Mouse (Mus musculus) gastrocnemius, postnatal 10 days (tissue): Measurements from ENCODE around the gene Mroh2a. TPM values are rescaled to one million over a fixed set of nuclear protein-coding genes. Genes with fewer than 3 reads are reported as not detected.

Experiments
- DNase-seq: peaks from one replicate; pipeline ENCODE4 v3.0.0; 2021; ENCODE audit warnings: mixed read lengths
- total RNA-seq, 2 experiments: library from RNA; stranded (reverse); gene quantifications; 2 replicates each; pipeline ENCODE4 v1.2.3; 2021

Gene Mroh2a
- total RNA-seq, 2 experiments from 2014 or later, result 0.34 TPM; not detected in 1

DNA sequence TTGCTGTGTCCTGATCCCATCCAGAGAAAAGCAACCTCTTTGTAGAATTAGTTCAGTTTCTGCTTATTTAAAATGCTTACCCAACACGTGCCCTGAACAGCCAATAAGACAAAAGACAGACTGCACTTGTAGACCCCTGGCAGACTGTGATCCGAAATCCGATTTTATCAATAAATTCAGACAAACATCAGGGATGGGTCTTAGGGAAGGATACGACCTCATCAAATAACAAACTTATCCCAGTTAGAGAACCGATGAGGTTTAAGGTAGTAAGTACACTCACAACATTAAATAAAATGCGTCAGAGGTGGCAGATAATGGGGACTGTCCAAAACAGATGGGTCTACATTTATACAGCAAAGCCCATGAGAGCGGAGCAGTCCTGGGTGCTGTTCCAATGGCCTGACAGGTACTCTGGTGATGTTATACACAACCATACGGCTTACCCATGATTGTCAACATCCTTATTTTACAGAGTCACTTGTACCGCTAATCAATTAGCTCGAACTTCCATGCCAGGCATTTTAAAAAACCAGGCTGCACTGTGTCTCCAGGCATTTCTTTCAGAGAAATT is 49.8 kb downstream of the Mroh2a start:
- no peak for DNase-seq

DNA sequence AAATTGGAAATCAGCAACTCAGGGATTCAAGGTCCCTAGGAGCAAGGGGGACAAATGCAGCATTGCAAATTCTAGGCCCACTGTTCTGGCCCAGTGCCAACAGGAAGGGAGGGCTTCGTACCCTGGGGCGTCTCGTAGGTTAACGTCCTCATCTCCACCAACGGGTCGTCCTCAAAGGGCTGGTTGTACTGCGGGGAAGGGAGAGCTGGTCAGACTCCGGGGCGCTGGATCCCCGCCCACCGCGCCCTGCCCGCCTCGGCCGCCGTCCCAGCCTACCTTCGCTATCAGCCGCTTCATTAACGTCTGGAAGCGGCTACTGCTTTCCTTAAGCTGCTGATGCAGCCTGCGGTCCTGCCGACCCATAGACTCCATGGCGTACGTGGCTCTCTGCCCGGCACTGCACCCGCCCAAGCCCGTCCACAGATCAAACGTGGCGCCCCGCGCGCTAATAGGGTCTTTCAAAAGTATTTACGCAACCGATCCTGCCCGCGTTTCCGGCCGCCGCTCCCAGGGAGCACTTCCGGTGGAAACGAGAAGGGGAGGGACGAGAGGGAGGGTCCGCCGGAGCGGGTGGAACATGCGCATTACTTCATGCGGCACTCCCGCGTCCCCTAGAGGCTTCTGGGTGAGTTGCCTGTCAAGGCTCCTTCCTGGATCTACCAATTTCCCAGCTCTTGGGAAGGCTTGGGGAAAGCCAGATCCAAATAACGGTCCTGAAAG is 50.5 kb downstream of the Mroh2a start, which contains the start of the genes Hjurp and Trpm8:
TSS of gene Hjurp (minus strand) at position 536 of the 720 bp plus-strand sequence.
TSS of gene Trpm8 (plus strand) at position 564 of the 720 bp plus-strand sequence.
- peak; percentile 100 for DNase-seq

GRCm38 (mm10) chr1:88277818-88278511 is 51.2 kb downstream of the Mroh2a start:
- DNase-seq, result no peak

DNA sequence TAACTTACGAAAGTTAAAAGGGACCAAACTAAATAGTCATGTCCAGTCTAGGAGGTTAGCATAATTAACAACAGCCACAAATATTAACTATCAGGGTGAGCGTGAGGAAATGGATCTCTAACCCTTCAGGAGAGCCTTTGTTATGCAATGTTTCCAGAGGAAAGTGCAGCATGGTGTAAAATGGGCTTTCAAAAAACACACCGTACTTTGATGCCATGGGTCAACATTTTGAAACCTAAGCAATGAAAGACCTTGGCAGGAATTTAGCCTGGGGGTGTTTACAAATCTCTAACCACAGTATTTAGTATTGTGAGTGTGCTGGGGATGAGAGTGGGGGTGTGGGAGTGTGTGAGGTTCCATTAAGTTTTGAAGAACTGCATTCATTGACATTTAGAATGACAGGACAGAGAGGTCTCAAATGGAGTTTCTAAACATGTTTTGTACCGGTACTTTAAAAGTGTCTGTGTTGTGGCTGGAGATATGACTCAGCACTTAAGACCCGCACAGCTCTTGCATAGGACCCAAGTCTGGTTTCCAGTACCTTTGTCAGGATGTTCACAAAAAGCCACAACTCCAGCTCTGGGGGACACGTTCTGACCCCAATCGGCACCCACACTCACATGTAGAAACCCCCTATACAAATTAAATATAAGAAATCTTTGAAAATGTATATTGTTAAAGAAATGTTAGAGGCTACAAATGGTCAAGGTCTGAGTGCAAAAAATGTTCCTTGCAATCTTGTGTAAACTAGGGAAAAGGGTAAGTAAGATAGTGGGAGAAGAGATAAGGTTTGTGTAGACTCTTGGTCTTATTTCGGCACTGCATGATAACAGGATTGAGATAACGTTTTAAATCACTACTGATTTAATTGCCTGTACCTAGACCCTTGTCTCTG is 52.6 kb downstream of the Mroh2a start:
- no peak for DNase-seq

DNA sequence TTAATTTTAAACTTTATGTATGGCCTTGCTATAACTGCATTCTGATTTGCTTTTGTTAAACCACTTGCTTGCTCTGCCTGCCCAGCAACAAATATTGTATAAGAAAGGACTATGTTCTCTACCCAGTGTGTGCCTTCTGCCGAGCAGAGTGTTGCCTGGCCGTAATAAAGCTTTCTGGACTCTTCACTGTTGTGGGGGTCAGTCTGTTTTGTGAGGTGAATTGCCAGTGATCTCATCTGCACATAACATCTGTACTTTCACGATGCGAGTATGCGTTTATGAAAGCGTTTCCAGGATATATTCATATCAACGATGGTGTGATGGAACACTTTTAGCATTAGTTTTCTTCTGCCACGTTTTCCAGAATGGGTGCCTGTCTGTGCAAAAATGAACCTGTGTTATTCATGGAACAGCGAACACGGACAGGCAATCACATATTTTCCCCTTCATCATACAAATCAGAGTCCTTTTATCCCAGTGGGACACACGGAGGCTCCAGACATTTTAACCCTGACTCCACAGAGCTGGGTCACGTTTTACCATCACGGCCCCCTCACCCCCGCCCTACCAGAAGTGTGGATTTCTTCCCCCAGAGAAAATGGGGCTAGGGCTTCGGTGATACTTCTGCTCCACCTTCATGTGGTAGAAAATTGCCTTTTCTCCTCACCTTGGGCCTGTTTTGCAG is 53.4 kb downstream of the Mroh2a start:
- no peak for DNase-seq

DNA sequence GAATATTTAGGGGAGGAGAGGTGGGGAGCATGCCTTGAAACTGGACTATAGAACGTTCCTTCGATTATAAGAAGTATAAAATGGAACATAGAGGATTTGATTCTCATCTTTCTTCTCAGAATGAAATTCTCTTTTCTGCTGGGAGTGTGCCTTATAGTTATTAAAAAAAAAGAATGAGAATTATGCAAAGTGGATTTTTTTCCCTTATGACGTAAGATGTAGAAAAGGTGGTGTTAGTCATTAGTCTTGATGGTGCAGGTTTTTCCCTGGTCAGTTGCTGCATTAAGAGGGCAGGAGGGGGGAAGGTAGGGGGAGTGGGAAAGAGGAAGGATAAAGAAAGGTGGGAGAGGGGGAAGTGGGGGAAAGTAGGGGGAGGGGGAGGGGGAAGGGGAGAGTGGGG is 55.5 kb downstream of the Mroh2a start:
- no peak for DNase-seq

GRCm38 (mm10) chr1:88283376-88284227 is 56.8 kb downstream of the Mroh2a start:
- DNase-seq, result no peak

GRCm38 (mm10) chr1:88284228-88284945 is 57.6 kb downstream of the Mroh2a start:
- no peak for DNase-seq

- no peak for DNase-seq
Observed at GRCm38 (mm10) chr1:88284946-88285320, 58.1 kb downstream of the Mroh2a start.

GRCm38 (mm10) chr1:88285652-88286051 is 58.9 kb downstream of the Mroh2a start:
- DNase-seq, result no peak

- DNase-seq, result no peak
Observed at GRCm38 (mm10) chr1:88286136-88286845, 59.5 kb downstream of the Mroh2a start.

GRCm38 (mm10) chr1:88286887-88287696 is 60.3 kb downstream of the Mroh2a start:
- no peak for DNase-seq

DNA sequence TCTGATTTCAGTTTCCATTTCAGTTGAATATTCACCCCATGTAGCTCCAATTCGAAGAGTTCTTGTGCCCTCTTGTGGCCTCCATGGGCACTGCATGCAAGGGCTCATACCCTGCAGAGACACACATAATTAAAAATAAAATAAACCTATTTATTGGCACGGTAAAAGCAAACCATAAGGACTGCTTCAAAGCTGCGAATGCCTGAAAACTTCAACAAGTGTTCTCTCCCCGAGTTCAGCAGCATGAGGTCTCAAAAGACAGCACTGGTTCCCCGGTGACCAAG is 60.9 kb downstream of the Mroh2a start:
- DNase-seq, result peak; percentile 71

DNA sequence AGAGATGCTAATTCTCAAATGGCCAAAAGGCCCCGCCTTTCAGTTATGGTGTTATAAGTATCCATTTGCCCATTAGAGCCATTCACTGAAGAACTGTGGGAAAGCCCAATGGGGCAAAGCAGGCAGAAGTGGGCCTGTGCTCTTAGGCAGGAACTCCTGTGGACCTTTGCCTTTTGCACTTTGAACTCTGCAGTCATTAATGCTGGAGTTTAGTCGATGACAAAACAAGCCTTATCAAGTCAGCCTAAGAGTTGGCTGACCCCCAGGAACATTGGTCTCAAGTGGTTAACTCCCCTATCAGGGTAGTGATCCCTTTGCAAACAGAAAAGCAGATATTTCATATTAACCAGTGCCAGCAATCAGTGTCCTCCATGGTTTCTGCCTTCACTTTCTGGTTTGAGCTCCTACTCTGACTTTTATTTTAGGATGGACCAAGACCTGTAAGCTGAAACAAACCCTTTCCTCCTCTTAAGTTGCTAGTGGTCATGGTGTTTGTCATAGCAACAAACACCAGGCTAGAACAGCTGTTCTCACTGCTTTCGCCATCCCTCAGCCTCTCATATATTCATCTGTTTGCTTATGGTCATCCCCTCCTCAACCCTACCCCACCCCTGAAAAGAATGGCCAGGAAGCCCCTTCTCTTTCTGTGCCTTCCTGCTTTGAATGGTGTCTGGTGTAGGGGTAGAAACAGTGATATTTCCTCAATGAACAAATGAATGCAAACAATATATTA is 61.4 kb downstream of the Mroh2a start:
- no peak for DNase-seq

DNA sequence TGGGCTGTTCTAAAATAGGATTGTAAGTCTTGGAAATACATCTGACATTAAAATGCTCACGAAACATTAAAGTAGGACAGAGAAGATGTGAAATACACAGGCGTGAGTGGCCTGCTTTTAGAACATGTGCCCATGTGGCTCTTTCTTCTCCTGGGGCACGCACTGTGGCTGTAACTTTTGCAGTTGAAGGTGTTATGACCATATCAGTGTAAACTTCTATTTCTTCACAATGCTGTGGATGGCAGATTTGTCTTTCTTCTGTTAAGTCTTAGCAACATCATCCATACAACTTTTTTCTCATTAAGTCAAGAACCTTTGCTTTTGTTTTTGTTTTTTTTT is 62.0 kb downstream of the Mroh2a start:
- DNase-seq, result no peak

DNA sequence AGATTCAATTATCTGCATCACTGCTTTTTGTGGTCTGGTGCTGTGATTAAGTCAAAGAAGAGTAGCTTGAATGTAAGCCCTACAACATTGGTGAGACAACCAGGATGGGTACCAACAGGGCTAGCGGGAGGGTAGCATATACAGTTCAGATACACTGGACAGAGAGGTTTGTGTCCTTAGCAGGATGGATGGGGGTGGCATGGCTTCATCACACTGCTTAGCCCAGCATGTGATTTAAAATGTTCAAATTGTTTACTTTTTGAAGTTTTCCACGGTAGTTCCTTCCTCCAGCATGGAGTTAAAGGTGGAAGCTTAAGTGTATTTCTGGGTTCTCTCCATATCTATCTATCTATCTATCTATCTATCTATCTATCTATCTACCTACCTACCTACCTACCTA is 62.4 kb downstream of the Mroh2a start:
- DNase-seq, result no peak

DNA sequence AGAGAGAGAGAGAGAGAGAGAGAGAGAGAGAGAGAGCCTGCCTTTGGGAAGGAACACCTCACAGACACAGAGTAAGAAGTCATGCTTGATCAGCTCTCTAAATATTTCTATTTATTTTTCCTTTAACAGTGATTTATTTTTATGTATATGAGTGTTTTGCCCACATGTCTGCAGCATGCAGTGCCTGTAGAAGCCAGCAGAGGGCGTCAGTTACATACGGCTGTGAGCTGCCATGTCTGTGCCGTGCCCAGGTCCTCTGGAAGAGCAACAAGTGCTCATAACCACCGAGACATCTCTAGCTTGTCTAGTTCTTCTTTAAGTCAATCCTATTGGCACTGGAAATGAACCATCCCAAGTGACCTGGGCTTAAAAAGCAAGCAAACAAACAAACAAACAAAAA is 63.1 kb downstream of the Mroh2a start:
- DNase-seq, result peak; percentile 69

- DNase-seq, result no peak
Observed at GRCm38 (mm10) chr1:88290511-88290910, 63.7 kb downstream of the Mroh2a start.
